Mouse (Mus musculus) heart, embryonic 15.5 days (tissue): Measurements from ENCODE around the gene Mrps18b. TPM values are rescaled to one million over a fixed set of nuclear protein-coding genes. Genes with fewer than 3 reads are reported as not detected.
"Not testable (repeated sequence)": the region's sequence is repeated elsewhere in the genome, so short reads cannot be mapped to it uniquely, and the experiment has no call there.

ENCODE experiments used
- ATAC-seq: fragments of 200-750 bp; cut with Nextera tagmentation; replicated peaks from 2 replicates; pipeline ENCODE4 v1.8.0; 2017; ENCODE audit warnings: low read depth, moderate TSS enrichment; ENCODE audit not compliant: insufficient number of reproducible peaks, insufficient read depth, low FRiP score
- H3K27ac ChIP-seq: fragments of 300-500 bp; sonication (generic); 2 replicates; pipeline ENCODE4 v1.5.1; 2015; ENCODE audit warnings: mild to moderate bottlenecking, inconsistent platforms
- H3K27me3 ChIP-seq: fragments of 300-500 bp; sonication (generic); 2 replicates; pipeline ENCODE4 v1.6.1; 2015; ENCODE audit warnings: inconsistent platforms
- H3K36me3 ChIP-seq: fragments of 300-500 bp; sonication (generic); 2 replicates; pipeline ENCODE4 v1.6.1; 2015; ENCODE audit warnings: mild to moderate bottlenecking, inconsistent platforms
- H3K4me1 ChIP-seq: fragments of 300-500 bp; sonication (generic); replicated peaks from 2 replicates; pipeline ENCODE4 v1.6.1; 2015; ENCODE audit warnings: inconsistent platforms
- H3K4me2 ChIP-seq: fragments of 300-500 bp; sonication (generic); 2 replicates; pipeline ENCODE4 v1.6.1; 2015; ENCODE audit warnings: inconsistent platforms, mild to moderate bottlenecking, moderate library complexity
- H3K4me3 ChIP-seq: fragments of 300-500 bp; sonication (generic); 2 replicates; pipeline ENCODE4 v1.5.1; 2015; ENCODE audit warnings: mild to moderate bottlenecking, inconsistent platforms
- H3K9ac ChIP-seq: fragments of 300-500 bp; sonication (generic); 2 replicates; pipeline ENCODE4 v1.6.1; 2015; ENCODE audit warnings: mild to moderate bottlenecking, inconsistent platforms
- H3K9me3 ChIP-seq: fragments of 300-500 bp; sonication (generic); replicated peaks from 2 replicates; pipeline ENCODE4 v1.6.1; 2016; ENCODE audit warnings: inconsistent platforms
- WGBS: fragments of 180-500 bp; shearing (Covaris S2); methylation state at CpG from one replicate; pipeline ENCODE4 v1.1.7; 2015; ENCODE audit warnings: mixed read lengths; 5-methylcytosine and 5-hydroxymethylcytosine counted together
- polyA plus RNA-seq: library from polyadenylated mRNA; unstranded; fragments of >200 nt; fragmentation: Nextera tagmentation; extraction: Ambion mirVana; gene quantifications from 2 replicates; pipeline ENCODE4 v1.2.1, GENCODE M21; 2015

Mrps18b gene
- polyA plus RNA-seq, result 64.2 and 69.2 TPM in 2 replicates

DNA sequence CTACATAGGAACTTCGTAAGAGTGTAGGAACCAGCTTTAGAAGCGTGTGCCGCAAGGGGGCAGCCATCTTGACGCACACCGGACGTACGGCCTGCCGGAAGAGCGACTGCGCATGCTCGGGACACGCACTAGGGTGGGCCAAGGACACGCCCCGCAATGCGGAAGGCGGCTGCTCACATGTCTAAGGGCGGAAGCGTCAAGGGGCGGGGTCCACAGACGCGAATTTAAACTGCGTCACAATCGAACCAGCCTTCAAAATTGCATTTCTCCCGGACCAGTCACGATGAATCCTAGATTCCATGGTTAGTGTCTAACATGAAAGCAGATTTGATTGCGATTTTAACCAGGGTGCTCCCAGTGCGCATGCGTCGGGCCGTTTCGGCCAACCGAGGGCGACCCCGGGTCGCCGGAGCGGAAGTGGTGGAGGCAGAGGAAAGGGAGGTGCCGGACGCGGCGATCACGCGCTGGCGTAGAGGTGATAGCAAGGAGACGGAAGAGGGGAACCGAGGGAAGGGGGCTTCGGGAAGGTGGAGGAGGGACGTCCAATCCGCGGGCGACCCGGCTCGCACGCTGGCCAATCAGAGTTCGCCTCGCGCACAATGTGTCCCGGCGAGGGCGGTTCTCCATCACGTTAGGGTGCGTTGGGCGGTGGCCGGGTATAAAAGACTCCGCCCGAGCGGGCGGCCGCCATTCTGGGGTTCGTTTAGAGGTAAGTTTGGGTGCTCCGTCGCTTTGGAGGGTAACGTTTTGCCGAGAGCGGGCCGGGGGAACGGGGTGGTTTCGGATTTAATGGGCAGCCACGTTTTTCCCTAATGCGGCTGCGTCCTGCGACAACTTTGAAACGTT is at the start of gene Mrps18b, which contains the start of gene Ppp1r10:
Mrps18b (minus strand) TSS at position 93 of the 846 bp plus-strand sequence.
Ppp1r10 (plus strand) TSS at position 138 of the 846 bp plus-strand sequence.
- Histone ChIP-seq H3K27ac (peak within 1 kb of the TSS; percentile 97), H3K27me3 (no peaks in the 10 kb centered on the region), H3K9ac (peak within 1 kb of the TSS; percentile 86), H3K4me1 (peaks cover 32% of the 10 kb centered on the region), H3K9me3 (no peaks in the 10 kb centered on the region), H3K4me2 (peak within 1 kb of the TSS; percentile 78), H3K4me3 (peak within 1 kb of the TSS; percentile 83), H3K36me3 (peaks cover 25% of the 10 kb centered on the region)
- peak; percentile 93 for ATAC-seq
- under 1% methylated on average over 83 of the region's 83 CpGs for WGBS

DNA sequence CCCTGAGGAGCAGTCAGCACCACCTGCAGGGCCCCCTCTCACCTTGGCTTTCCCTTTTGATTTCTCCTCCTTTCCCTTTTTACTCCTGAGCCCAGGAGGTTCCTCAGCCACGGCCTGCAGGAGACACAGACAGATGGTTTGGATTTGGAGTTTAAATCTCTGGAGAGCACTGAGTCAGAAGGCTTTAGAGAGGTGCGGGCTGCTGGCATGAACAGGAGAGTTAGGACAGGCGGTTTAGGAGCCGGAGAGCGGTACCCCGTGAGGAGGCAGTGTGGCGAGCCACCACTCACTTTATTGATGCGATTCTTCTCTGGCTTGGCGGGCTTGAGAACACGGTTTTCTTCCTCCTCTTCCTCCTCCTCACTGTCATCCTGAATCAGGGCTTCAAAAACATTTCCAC is 47.1 kb upstream of the Mrps18b start:
- Histone ChIP-seq H3K4me1 (peaks cover 6% of the 10 kb centered on the region), H3K9me3 (no peaks in the 10 kb centered on the region), H3K4me3 (no peak overlapping the region), H3K36me3 (peaks cover 70% of the 10 kb centered on the region), H3K27me3 (no peaks in the 10 kb centered on the region), H3K27ac (no peak overlapping the region), H3K9ac (no peak overlapping the region), H3K4me2 (no peak overlapping the region)
- ATAC-seq, result no peak
- 90% methylated on average over 10 of the region's 10 CpGs for WGBS

- H3K4me2 ChIP-seq, result no peak overlapping the region
- no peaks in the 10 kb centered on the region for H3K4me1 ChIP-seq
- no peak overlapping the region for H3K27ac ChIP-seq
- peaks cover 82% of the 10 kb centered on the region for H3K36me3 ChIP-seq
- no peak for ATAC-seq
- no peak overlapping the region for H3K9ac ChIP-seq
- 93% methylated on average over 15 of the region's 15 CpGs for WGBS
- no peaks in the 10 kb centered on the region for H3K9me3 ChIP-seq
- H3K4me3 ChIP-seq, result no peak overlapping the region
- no peaks in the 10 kb centered on the region for H3K27me3 ChIP-seq
Measured at GRCm38 (mm10) chr17:35958533-35959223, 42.5 kb upstream of the Mrps18b start.

DNA sequence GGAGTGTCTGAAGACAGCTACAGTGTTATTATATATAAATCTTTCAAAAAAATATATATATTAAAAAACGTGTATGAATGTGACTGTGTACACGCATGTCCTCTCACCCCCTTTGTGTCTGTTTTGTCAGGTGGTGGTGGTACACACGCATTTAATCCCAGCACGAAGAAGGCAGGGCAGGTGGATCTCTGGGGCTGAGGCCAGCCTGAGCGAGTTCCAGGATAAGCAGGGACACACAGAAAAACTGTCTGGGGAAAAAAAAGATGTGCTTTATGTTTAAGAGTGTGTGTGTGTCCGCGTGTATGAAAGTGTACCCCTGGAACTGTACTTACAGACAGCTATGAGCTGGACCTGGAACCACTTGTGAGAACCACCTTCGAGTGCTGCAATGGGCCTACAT is 38.5 kb upstream of the Mrps18b start:
- no peak overlapping the region for H3K27ac ChIP-seq
- no peak for ATAC-seq
- H3K4me3 ChIP-seq, result no peak overlapping the region
- no peaks in the 10 kb centered on the region for H3K4me1 ChIP-seq
- peaks cover 43% of the 10 kb centered on the region for H3K36me3 ChIP-seq
- no peak overlapping the region for H3K9ac ChIP-seq
- no peaks in the 10 kb centered on the region for H3K9me3 ChIP-seq
- 76% methylated on average over 8 of the region's 8 CpGs for WGBS
- H3K4me2 ChIP-seq, result no peak overlapping the region
- no peaks in the 10 kb centered on the region for H3K27me3 ChIP-seq

GRCm38 (mm10) chr17:35952559-35952958 is 36.4 kb upstream of the Mrps18b start:
- not testable (repeated sequence) for ATAC-seq, H3K9me3 ChIP-seq
- WGBS, result 75% methylated on average over 2 of the region's 3 CpGs

GRCm38 (mm10) chr17:35950946-35951345 is 34.8 kb upstream of the Mrps18b start:
- not testable (repeated sequence) for H3K4me2 ChIP-seq, ATAC-seq, H3K4me3 ChIP-seq, H3K4me1 ChIP-seq, H3K27me3 ChIP-seq, H3K36me3 ChIP-seq, H3K27ac ChIP-seq, H3K9me3 ChIP-seq, H3K9ac ChIP-seq

More at GRCm38 (mm10) chr17:35952559-35952958, 36.4 kb upstream of the Mrps18b start:
- H3K36me3 ChIP-seq, result peaks cover 22% of the 10 kb centered on the region
- not testable (repeated sequence) for H3K27me3 ChIP-seq, H3K4me1 ChIP-seq, H3K4me2 ChIP-seq, H3K27ac ChIP-seq, H3K9ac ChIP-seq, H3K4me3 ChIP-seq

- Histone ChIP-seq H3K9me3 (no peaks in the 10 kb centered on the region), H3K27me3 (no peaks in the 10 kb centered on the region), H3K4me1 (no peaks in the 10 kb centered on the region), H3K9ac (no peak overlapping the region), H3K27ac (no peak overlapping the region), H3K4me3 (no peak overlapping the region), H3K4me2 (no peak overlapping the region), H3K36me3 (no peaks in the 10 kb centered on the region)
- ATAC-seq, result no peak
- 48% methylated on average over 1 of the region's 1 CpGs for WGBS
Measured at GRCm38 (mm10) chr17:35939941-35940340, 23.8 kb upstream of the Mrps18b start.

DNA sequence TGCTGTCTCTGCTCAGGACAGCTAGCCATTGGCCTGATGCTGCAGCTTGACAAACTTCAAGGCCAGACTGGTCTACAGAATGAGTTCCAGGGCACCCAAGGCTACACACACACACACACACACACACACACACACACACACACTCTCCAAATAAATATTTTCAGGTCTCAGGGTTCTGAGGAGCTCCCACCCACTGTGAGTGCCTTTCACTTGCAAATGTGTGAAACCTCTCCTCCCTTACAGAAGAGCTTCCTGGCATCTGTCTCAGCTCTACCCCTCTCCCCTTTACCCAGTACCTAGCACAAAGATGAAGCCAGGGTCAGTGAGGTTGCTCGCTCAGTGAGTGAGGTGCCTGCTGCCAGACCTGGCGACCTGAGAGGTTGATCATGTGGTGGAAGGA is 22.9 kb upstream of the Mrps18b start:
- Histone ChIP-seq H3K27ac (no peak overlapping the region), H3K4me3 (no peak overlapping the region), H3K4me2 (no peak overlapping the region), H3K4me1 (no peaks in the 10 kb centered on the region), H3K36me3 (no peaks in the 10 kb centered on the region), H3K27me3 (no peaks in the 10 kb centered on the region), H3K9me3 (no peaks in the 10 kb centered on the region), H3K9ac (no peak overlapping the region)
- 47% methylated on average over 2 of the region's 2 CpGs for WGBS
- ATAC-seq, result no peak

GRCm38 (mm10) chr17:35937700-35938348 is 21.6 kb upstream of the Mrps18b start:
- Histone ChIP-seq H3K9ac (no peak overlapping the region), H3K4me1 (no peaks in the 10 kb centered on the region), H3K27me3 (no peaks in the 10 kb centered on the region), H3K4me3 (no peak overlapping the region), H3K9me3 (no peaks in the 10 kb centered on the region), H3K27ac (no peak overlapping the region), H3K36me3 (no peaks in the 10 kb centered on the region), H3K4me2 (no peak overlapping the region)
- ATAC-seq, result no peak
- WGBS, result 25% methylated on average over 2 of the region's 2 CpGs

DNA sequence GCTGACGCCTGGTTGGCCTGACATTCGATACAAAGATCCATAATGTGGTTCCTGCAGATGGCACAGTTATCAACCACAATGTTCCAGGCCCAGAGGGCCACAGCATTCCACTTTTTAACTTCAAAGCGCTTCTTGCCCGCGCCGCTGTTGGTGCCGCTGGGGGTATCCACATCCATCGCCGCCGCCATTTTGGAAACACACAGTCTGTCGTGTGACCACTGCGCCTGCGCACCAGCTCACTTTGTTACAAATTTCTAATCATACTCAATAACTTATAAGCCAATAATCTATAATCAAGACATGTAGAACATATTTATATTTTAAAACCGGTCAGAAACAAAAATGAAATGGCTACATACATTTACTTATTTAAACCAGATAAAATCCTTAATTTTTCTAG is 19.6 kb upstream of the Mrps18b start:
- H3K9me3 ChIP-seq, ATAC-seq, H3K4me2 ChIP-seq, H3K4me1 ChIP-seq, H3K36me3 ChIP-seq, H3K27ac ChIP-seq, H3K4me3 ChIP-seq, H3K9ac ChIP-seq, H3K27me3 ChIP-seq: not testable (repeated sequence)
- WGBS, result 79% methylated on average over 14 of the region's 14 CpGs

DNA sequence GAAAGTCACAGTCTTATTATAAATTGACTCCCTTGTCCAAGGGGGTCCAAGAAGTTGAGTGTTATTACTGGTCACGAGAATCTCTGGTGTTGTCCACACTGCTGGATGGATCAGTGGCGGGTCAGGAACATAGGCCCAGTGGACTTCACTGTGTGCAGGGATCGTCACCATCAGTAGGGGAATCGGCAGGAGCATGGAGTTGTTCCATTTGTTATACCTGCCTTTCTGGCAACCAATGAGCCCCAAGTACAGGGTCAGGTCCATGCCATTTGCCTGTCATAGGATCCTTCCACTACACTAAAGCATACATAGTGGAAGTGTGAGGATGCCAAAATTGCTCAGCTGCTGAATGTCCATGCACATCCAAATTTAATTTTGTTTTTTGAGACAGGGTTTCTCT is 16.4 kb upstream of the Mrps18b start:
- no peak overlapping the region for H3K27ac ChIP-seq
- no peak for ATAC-seq
- H3K27me3 ChIP-seq, result no peaks in the 10 kb centered on the region

More for the DNA sequence above, 16.4 kb upstream of the Mrps18b start:
- no peak overlapping the region for H3K4me2 ChIP-seq
- no peak overlapping the region for H3K4me3 ChIP-seq
- H3K36me3 ChIP-seq, result peaks cover 38% of the 10 kb centered on the region
- H3K9ac ChIP-seq, result no peak overlapping the region
- no peaks in the 10 kb centered on the region for H3K4me1 ChIP-seq
- 87% methylated on average over 4 of the region's 4 CpGs for WGBS
- H3K9me3 ChIP-seq, result no peaks in the 10 kb centered on the region
